Comparison of ENCODE assay signal across 8 mouse cellular contexts in genomic region chr1:46018382-46018977, GRCm38 (mm10). TPM values are rescaled to one million over a fixed set of nuclear protein-coding genes. Genes with fewer than 3 reads are reported as not detected.
DNase-seq lines count a peak whose midpoint lies in the region; ATAC-seq lines count a peak whose summit lies in the region.

No protein-coding gene starts in this region.

- H3K27ac ChIP-seq in limb, embryonic 11.5 days (replicated peaks; ENCODE audit: low read depth, low read length): no peak overlapping the region
- H3K27ac ChIP-seq in limb, embryonic 10.5 days: no peak overlapping the region
- no peak overlapping the region for H3K27ac ChIP-seq in embryonic facial prominence, embryonic 14.5 days (replicated peaks; ENCODE audit: low read depth, low read length)
- H3K27ac ChIP-seq in forebrain, embryonic 10.5 days: no peak overlapping the region

- H3K9me3 ChIP-seq in limb, embryonic 11.5 days (ENCODE audit: control insufficient read depth, low read length): no peaks in the 10 kb centered on the region
- no peaks in the 10 kb centered on the region for H3K9me3 ChIP-seq in limb, embryonic 10.5 days (replicated peaks)
- no peaks in the 10 kb centered on the region for H3K9me3 ChIP-seq in embryonic facial prominence, embryonic 14.5 days (ENCODE audit: control insufficient read depth, low read length)
- no peaks in the 10 kb centered on the region for H3K9me3 ChIP-seq in forebrain, embryonic 10.5 days

- no peaks in the 10 kb centered on the region for H3K27me3 ChIP-seq in limb, embryonic 11.5 days (ENCODE audit: control insufficient read depth, insufficient read depth, low read length)
- no peaks in the 10 kb centered on the region for H3K27me3 ChIP-seq in limb, embryonic 10.5 days (ENCODE audit: low read depth, poor library complexity, severe bottlenecking)
- no peaks in the 10 kb centered on the region for H3K27me3 ChIP-seq in embryonic facial prominence, embryonic 14.5 days (replicated peaks; ENCODE audit: control insufficient read depth, insufficient read depth, low read length)
- H3K27me3 ChIP-seq in forebrain, embryonic 10.5 days (ENCODE audit: poor library complexity, severe bottlenecking): no peaks in the 10 kb centered on the region

- 0 out of 2 replicates have a peak, but pooled peaks have one; percentile 21 for ATAC-seq in limb, embryonic 11.5 days (ENCODE audit: insufficient number of reproducible peaks, low FRiP score, low TSS enrichment, low read depth)
- ATAC-seq in embryonic facial prominence, embryonic 14.5 days (ENCODE audit: low read depth): peak; percentile 57; the same call in 1 of the 2 replicates

- H3K36me3 ChIP-seq in limb, embryonic 11.5 days (ENCODE audit: control insufficient read depth, insufficient read depth, low read length): no peaks in the 10 kb centered on the region
- H3K36me3 ChIP-seq in limb, embryonic 10.5 days: no peaks in the 10 kb centered on the region
- no peaks in the 10 kb centered on the region for H3K36me3 ChIP-seq in embryonic facial prominence, embryonic 14.5 days (ENCODE audit: control insufficient read depth, insufficient read depth, low read length)
- no peaks in the 10 kb centered on the region for H3K36me3 ChIP-seq in forebrain, embryonic 10.5 days (replicated peaks)

- H3K9ac ChIP-seq in limb, embryonic 11.5 days (ENCODE audit: low read length): no peak overlapping the region
- no peak overlapping the region for H3K9ac ChIP-seq in embryonic facial prominence, embryonic 14.5 days (ENCODE audit: low read depth, low read length)

- WGBS in limb, embryonic 11.5 days: 50% methylated on average over 2 of the region's 2 CpGs
- WGBS in limb, embryonic 10.5 days: 65% methylated on average over 2 of the region's 2 CpGs
- 35% methylated on average over 2 of the region's 2 CpGs for WGBS in embryonic facial prominence, embryonic 14.5 days
- WGBS in forebrain, embryonic 10.5 days: 56% methylated on average over 2 of the region's 2 CpGs

- DNase-seq in limb, embryonic 11.5 days (ENCODE audit: low spot score): peak; percentile 48
- no peak for DNase-seq in limb, embryonic 10.5 days (ENCODE audit: low spot score)
- peak; percentile 54 for DNase-seq in adrenal gland, postnatal 10 days
- DNase-seq in embryonic facial prominence, embryonic 14.5 days (ENCODE audit: low spot score): peak; percentile 62
- peak; percentile 51 to 73 for DNase-seq in kidney, postnatal 36 days
- DNase-seq in lung, postnatal 25 days (ENCODE audit: low spot score): peak; percentile 34
- peak; percentile 1 for DNase-seq in yolk sac, embryonic 10.5 days (ENCODE audit: low spot score)
- no peak for DNase-seq in forebrain, embryonic 10.5 days (ENCODE audit: extremely low spot score, low spot score)

- no peaks in the 10 kb centered on the region for H3K4me1 ChIP-seq in limb, embryonic 11.5 days (ENCODE audit: control insufficient read depth, insufficient read depth, low read length)
- H3K4me1 ChIP-seq in limb, embryonic 10.5 days: no peaks in the 10 kb centered on the region
- H3K4me1 ChIP-seq in embryonic facial prominence, embryonic 14.5 days (ENCODE audit: control insufficient read depth, insufficient read depth, low read length): no peaks in the 10 kb centered on the region
- no peaks in the 10 kb centered on the region for H3K4me1 ChIP-seq in forebrain, embryonic 10.5 days

- H3K4me2 ChIP-seq in limb, embryonic 11.5 days (ENCODE audit: low read depth, severe bottlenecking): no peak overlapping the region
- no peak overlapping the region for H3K4me2 ChIP-seq in embryonic facial prominence, embryonic 14.5 days (ENCODE audit: low read depth, low read length)

- no peak overlapping the region for H3K4me3 ChIP-seq in limb, embryonic 11.5 days (ENCODE audit: low read depth, low read length)
- no peak overlapping the region for H3K4me3 ChIP-seq in limb, embryonic 10.5 days
- H3K4me3 ChIP-seq in embryonic facial prominence, embryonic 14.5 days (ENCODE audit: low read depth, low read length): no peak overlapping the region
- no peak overlapping the region for H3K4me3 ChIP-seq in forebrain, embryonic 10.5 days

RNA-seq across cellular contexts. Expression of gene Dnah7b, which starts 47.6 kb away (rescaled TPM):
- polyA plus RNA-seq in limb, embryonic 11.5 days (2014; fragmentation: Nextera tagmentation; extraction: Ambion mirVana): 2.0 and 2.3 TPM in 2 replicates
- 2.1 and 2.2 TPM in 2 replicates for polyA plus RNA-seq in limb, embryonic 10.5 days (2016; fragmentation: Nextera tagmentation; extraction: Ambion mirVana)
- total RNA-seq in adrenal gland, postnatal 10 days (2021): 1 to 10 TPM; 1.3 to 2.3 TPM
- 1.6 and 2.4 TPM in 2 replicates for polyA plus RNA-seq in embryonic facial prominence, embryonic 14.5 days (2014; fragmentation: Nextera tagmentation; extraction: Ambion mirVana)
- 2.1 and 2.4 TPM in 2 replicates for polyA plus RNA-seq in forebrain, embryonic 10.5 days (2016; fragmentation: Nextera tagmentation; extraction: Ambion mirVana)

Comparison
In these comparisons a context has a peak if more than half of its experiments do, and no peak if none do; other contexts are left out.
1. DNase-seq: peak in limb, embryonic 11.5 days (single experiment), adrenal gland, postnatal 10 days (single experiment), embryonic facial prominence, embryonic 14.5 days (single experiment), kidney, postnatal 36 days (2 of 2), lung, postnatal 25 days (single experiment) and yolk sac, embryonic 10.5 days (single experiment); none in limb, embryonic 10.5 days (single experiment) and forebrain, embryonic 10.5 days (single experiment).